Mouse (Mus musculus) CH12.LX (cell line): ENCODE measurements around the gene Trpm5.

Source experiments
- CHD2 ChIP-seq: IDR thresholded peaks from 2 replicates; pipeline ENCODE4 v1.6.1; 2011; ENCODE audit warnings: low read length, improper control_type of control experiment
- E2F4 ChIP-seq: IDR thresholded peaks from 2 replicates; pipeline ENCODE4 v1.6.1; 2011; ENCODE audit warnings: low read depth, low read length, improper control_type of control experiment; ENCODE audit not compliant: insufficient replicate concordance
- GABPA ChIP-seq: IDR thresholded peaks from 2 replicates; pipeline ENCODE4 v1.6.1; 2012; ENCODE audit warnings: low read depth, low read length, improper control_type of control experiment, inconsistent platforms; ENCODE audit not compliant: insufficient replicate concordance
- HCFC1 ChIP-seq: IDR thresholded peaks from 2 replicates; pipeline ENCODE4 v1.6.1; 2012; ENCODE audit warnings: low read depth, mild to moderate bottlenecking, inconsistent platforms, low read length, improper control_type of control experiment
- MXI1 ChIP-seq: IDR thresholded peaks from 2 replicates; pipeline ENCODE4 v1.6.1; 2011; ENCODE audit warnings: mild to moderate bottlenecking, low read depth, low read length, improper control_type of control experiment
- POLR2A ChIP-seq: IDR thresholded peaks from 2 replicates; pipeline ENCODE4 v1.6.1; 2011; ENCODE audit warnings: low read depth, mild to moderate bottlenecking, improper control_type of control experiment, low read length
- SMC3 ChIP-seq: IDR thresholded peaks from 2 replicates; pipeline ENCODE4 v1.6.1; 2011; ENCODE audit warnings: low read depth, low read length, improper control_type of control experiment
- ZKSCAN1 ChIP-seq: IDR thresholded peaks from 2 replicates; pipeline ENCODE4 v1.6.1; 2012; ENCODE audit warnings: low read depth, inconsistent platforms, low read length, improper control_type of control experiment, borderline replicate concordance
- ZNF384 ChIP-seq: IDR thresholded peaks from 2 replicates; pipeline ENCODE4 v1.6.1; 2012; ENCODE audit warnings: low read depth, low read length, improper control_type of control experiment, inconsistent platforms

DNA sequence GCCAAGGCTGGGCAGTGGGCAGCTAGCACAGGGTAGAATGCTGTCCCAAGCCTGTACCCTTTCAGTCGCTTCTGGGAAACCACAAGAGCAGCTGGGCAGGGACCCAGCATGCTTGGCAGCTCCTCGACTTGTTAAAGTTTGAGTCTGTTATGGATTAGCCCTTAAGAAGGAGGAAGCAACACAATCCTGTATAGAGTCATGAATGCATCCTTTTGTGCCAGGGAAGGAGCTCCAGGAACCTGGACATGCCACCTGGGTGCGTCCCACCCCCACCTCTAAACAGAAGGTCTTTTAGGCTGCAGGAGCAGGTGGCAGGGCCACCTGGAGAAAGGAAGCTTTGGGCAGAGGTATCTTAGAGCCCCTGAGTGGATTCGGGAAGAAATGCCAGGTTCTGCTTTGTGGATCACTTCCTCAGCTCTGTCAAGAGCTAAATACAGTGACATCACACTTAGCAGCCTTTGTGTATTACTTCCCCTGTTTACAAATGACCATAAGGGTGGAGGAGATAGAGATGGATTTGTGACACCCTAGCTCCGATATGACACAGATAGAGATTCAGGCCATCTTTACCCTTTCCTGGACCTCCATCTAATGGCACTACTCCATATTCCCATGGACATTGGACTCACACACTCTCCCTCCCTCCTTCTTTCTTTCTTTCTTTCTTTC lies 35.1 kb downstream of the Trpm5 start:
- TF ChIP-seq CHD2 = no peak
- no peak for TF ChIP-seq POLR2A
- TF ChIP-seq HCFC1 = no peak
- TF ChIP-seq SMC3 = no peak
- no peak for TF ChIP-seq ZNF384
- TF ChIP-seq E2F4 = no peak
- no peak for TF ChIP-seq MXI1
- TF ChIP-seq ZKSCAN1 = no peak
- no peak for TF ChIP-seq GABPA
